Mouse (Mus musculus) mature B cell (primary cell): ENCODE results near the gene Uhrf1.

Experiments
- in situ Hi-C: fragments of 300-500 bp; cut with MboI; formaldehyde crosslinking; loops from 2 replicates; pipeline ENCODE4 v1.14.3; 2019

Gene Uhrf1

GRCm38 (mm10) chr17:56348128-56348527, 45.0 kb downstream of the Uhrf1 start:
- in situ Hi-C loops = no loop called here

- in situ Hi-C loops = no loop called here
These were observed 45.5 kb downstream of the Uhrf1 start for GRCm38 (mm10) chr17:56348586-56348985.

- in situ Hi-C loops = no loop called here
These were observed 47.6 kb downstream of the Uhrf1 start for GRCm38 (mm10) chr17:56350694-56351093.

- in situ Hi-C loops = loop anchor here (5.0 kb wide), 1 partner anchor 190 kb away; no protein-coding TSS in a partner anchor
These were observed 54.1 kb downstream of the Uhrf1 start for GRCm38 (mm10) chr17:56356921-56357885.

GRCm38 (mm10) chr17:56359183-56359725, 56.1 kb downstream of the Uhrf1 start:
- in situ Hi-C loops = loop anchor here (5.0 kb wide), 1 partner anchor 188 kb away; no protein-coding TSS in a partner anchor

- in situ Hi-C loops = loop anchor here (5.0 to 10.0 kb wide), 2 partner anchors 125 to 187 kb away; no protein-coding TSS in a partner anchor
These were observed 56.7 kb downstream of the Uhrf1 start for GRCm38 (mm10) chr17:56359864-56360263.

- in situ Hi-C loops = loop anchor here (10.0 kb wide), 1 partner anchor 124 kb away; no protein-coding TSS in a partner anchor
These were observed 57.3 kb downstream of the Uhrf1 start for GRCm38 (mm10) chr17:56360451-56360850.

- in situ Hi-C loops = loop anchor here (10.0 kb wide), 1 partner anchor 123 kb away; no protein-coding TSS in a partner anchor
These were observed 58.4 kb downstream of the Uhrf1 start for GRCm38 (mm10) chr17:56361542-56361941.

- in situ Hi-C loops = loop anchor here (10.0 kb wide), 1 partner anchor 119 kb away; no protein-coding TSS in a partner anchor
These were observed 62.9 kb downstream of the Uhrf1 start for GRCm38 (mm10) chr17:56365791-56366673.

GRCm38 (mm10) chr17:56368291-56368790, 65.2 kb downstream of the Uhrf1 start:
- in situ Hi-C loops = loop anchor here (10.0 kb wide), 1 partner anchor 116 kb away; no protein-coding TSS in a partner anchor

GRCm38 (mm10) chr17:56370090-56370489, 67.0 kb downstream of the Uhrf1 start:
- in situ Hi-C loops = no loop called here

- in situ Hi-C loops = no loop called here
These were observed 68.0 kb downstream of the Uhrf1 start for GRCm38 (mm10) chr17:56371029-56371660.

GRCm38 (mm10) chr17:56372109-56372508, 69.0 kb downstream of the Uhrf1 start:
- in situ Hi-C loops = no loop called here
